Mouse (Mus musculus) megakaryocyte, adult 5-6 weeks (primary cell): ENCODE data around the gene Rps12. TPM values are rescaled to one million over a fixed set of nuclear protein-coding genes. Genes with fewer than 3 reads are reported as not detected.

Experiments used
- ATAC-seq: 2 replicates; pipeline ENCODE4 v1.8.0; 2016; ENCODE audit warnings: mild to moderate bottlenecking, inconsistent platforms; ENCODE audit not compliant: poor library complexity, severe bottlenecking
- total RNA-seq, 2 experiments: library from RNA; stranded (forward) in 1 of 2; stranded (reverse) in 1 of 2; fragments of 153-499, 151-499 nt in 1 of 2; fragments of 221-1000, 200-1000 nt in 1 of 2; gene quantifications; 2 replicates each; pipeline versions ENCODE4 v1.2.3 to v1.2.4; 2015 to 2017

The Rps12 gene
- total RNA-seq (2015) (3,100 and 3,214 TPM in 2 replicates), total RNA-seq (2017) (812 and 986 TPM in 2 replicates)

GRCm38 (mm10) chr10:23787062-23787821 lies at the start of gene Rps12:
Rps12 (minus strand) TSS chr10:23787275.
- ATAC-seq = peak; percentile 97

GRCm38 (mm10) chr10:23836003-23836964 lies 49.2 kb upstream of the Rps12 start:
- ATAC-seq = no peak

DNA sequence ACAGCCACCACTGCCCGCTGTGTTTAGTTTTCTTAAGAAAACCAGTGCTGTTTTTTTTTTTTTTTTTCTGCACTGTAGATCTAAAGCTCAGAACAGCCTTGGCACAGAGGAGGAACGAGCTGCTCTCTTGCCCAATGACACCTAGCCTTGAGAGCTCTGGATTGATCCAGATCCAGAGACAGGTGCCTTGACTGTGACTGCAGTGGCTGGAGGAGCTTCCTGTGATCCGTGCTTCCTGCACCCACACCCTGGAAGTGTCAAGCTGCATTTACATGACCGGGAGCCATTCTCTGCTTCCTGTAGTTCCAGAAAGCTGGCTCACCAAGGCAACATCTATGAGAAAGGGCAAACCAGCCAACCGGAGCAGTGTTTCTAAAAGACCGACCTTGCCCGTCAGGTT lies 39.4 kb upstream of the Rps12 start:
- no peak for ATAC-seq

DNA sequence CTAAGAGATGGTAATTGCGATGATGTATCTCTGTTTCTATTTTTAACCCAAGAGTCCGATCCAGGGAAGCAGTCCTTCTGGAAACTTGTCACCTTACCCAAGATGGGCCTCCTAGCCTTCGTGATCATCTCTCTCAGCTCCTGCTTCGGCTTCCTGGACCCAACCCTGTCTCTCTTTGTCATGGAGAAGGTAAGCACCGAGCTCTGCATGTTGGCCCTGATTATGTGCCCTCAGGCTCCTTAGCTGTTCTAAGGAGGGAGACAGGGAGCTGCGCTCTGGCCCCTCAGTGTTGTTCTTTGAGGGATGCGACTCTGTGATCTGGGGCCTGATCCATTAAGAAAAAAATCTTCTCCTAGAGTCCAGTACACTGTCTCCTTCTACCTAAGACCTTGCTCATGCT lies 29.2 kb upstream of the Rps12 start:
- no peak for ATAC-seq

GRCm38 (mm10) chr10:23815168-23815567 lies 28.1 kb upstream of the Rps12 start:
- ATAC-seq = peak; percentile 79

DNA sequence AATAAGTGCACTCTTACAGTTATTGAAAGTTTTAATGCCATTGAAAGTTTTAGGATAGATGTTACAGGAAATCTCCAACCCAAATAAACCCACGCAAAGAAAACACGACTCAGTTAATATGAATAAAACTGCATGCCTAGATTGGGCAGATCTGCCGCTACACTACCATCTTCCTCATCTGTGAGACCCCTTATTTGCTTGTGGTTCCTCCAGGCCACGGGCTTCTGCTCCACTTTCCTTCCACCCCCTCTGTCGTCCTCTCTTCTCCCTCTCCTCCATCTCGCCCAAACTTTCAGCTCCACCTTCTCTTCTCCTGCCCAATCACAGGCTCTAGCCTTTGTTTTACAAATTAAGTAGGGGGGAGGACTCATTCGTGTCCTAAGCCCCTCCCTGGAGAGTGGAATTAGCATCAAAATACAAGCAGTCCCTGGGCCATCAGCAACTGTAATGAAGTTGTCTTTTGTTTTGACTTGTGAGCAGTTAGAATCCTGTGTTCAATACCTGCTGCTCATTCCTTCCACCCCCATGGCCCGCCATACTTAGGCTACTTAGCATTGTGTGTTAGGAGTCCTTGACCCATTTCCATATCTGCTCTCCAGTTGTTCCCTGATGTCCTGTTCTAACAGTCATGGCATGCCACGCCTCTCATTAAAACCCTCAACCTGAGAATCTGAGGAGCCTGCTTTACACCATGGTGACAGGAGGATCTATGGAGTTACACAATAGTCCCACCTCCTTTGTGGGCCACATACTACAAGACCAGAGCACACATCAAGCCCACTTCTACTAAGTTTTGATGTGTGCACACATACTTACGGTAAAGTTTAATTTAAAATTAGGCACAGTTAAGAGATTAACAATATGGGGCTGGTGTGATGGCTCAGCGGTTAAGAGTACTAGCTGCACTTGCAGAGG lies 26.0 kb upstream of the Rps12 start:
- no peak for ATAC-seq

GRCm38 (mm10) chr10:23812438-23812759 lies 25.3 kb upstream of the Rps12 start:
- peak; percentile 16; the same call in 1 of the 2 replicates for ATAC-seq

DNA sequence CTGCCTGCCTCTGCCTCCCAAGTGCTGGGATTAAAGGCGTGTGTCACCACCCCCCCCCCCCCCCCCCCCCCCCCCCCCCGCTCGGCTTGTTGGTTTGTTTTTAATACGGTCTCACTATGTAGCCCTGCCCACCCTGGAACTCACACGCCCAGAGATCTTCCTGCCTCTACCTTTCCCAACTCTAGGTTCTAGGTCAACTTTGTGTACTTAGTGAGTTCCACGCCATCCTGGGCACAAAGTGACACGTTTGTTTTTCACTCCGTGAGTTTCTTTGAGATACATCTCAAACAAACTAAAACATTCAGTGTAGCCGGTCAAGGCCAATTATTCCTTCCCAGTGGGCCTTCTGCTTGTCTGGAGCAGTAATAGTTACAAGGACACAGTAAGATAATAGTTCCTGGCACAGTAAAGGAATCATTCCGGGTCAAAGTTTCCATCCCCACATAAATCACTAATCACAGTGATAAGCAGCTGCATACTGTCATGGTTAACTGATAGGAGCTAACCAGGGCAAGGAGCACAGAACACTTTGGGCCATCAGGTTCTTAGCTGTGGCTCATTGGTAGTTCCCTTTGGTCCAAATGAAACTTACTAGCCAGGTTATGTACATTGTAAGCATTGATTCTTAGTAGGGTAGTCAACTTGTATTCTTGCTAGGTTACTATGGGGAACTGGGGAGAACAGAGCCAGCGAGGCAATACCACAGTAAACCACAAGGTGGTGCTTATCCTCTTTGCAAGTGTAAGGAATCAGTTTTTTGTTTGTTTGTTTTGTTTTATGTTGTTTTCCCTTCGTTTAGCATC lies 24.8 kb upstream of the Rps12 start:
- ATAC-seq = peak; percentile 84

DNA sequence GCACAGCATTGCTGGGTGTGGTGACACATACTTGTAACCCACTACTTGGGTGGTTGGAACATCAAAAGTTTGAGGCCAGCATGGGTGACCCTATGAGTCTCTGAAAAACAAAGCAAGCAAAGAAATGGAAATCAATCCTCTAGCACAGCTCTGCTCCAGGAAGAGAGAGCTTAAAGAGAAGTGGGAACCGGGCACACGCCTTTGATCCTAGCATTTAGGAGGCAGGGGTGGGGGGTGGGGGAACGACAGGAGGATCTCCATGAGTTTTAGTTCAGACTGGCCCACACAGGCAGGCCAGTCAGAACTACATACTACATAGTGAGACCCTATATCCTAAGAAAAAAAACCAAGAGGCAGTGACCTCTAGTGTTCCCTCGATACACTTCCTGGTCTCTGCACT lies 19.1 kb upstream of the Rps12 start:
- ATAC-seq = no peak

GRCm38 (mm10) chr10:23804665-23805064 lies 17.6 kb upstream of the Rps12 start:
- no peak for ATAC-seq

- ATAC-seq = no peak
These were observed 15.8 kb upstream of the Rps12 start for GRCm38 (mm10) chr10:23802911-23803310.

- ATAC-seq = no peak
These were observed 12.9 kb upstream of the Rps12 start for GRCm38 (mm10) chr10:23799933-23800332.

DNA sequence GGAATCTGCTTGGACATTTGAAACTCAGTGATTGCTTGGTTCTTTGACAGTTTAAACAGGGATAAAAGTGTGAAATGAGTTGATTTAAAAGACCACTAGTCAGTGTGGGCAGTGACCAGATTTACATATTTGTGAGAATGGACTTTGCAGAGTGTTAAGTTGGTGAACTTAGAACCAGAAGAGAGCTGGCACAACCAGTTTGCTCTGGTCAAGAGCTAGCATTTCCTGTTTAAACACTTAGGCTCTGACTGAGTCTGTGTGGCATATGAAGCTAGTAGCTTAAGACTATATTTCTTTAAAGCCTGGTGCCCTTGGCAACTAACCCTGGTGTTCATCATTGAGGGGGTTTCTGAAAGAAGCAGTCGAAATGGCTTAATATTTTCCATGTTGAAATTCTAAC lies 11.1 kb upstream of the Rps12 start:
- no peak for ATAC-seq

DNA sequence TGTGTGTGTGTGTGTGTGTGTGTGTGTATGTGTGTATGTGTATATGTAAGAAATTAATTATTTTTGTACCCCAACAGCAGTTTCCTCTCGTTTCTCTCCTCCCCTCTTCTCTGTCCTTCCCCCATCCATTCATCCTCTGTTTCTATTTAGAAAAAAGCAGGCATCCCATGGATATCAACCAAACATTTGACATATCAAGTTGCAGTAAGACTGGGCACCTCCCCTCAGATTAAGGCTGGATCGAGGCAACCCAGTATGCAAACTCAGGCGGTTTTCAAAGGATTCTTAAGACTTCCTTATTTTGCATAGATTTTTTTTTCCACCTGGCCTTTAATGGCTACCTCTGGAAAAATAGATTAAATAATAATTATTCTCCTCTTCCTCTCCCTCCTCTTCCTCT lies 10.5 kb upstream of the Rps12 start:
- ATAC-seq = no peak

GRCm38 (mm10) chr10:23796551-23797503 lies 9.8 kb upstream of the Rps12 start, which contains the start of gene Slc18b1:
Slc18b1 (plus strand) TSS chr10:23796986.
- peak; percentile 56; the same call in 1 of the 2 replicates for ATAC-seq

GRCm38 (mm10) chr10:23795871-23796520 lies 8.9 kb upstream of the Rps12 start:
- ATAC-seq = no peak

- no peak for ATAC-seq
These were observed 1.1 kb upstream of the Rps12 start for GRCm38 (mm10) chr10:23788056-23788600.

- peak; percentile 49 for ATAC-seq
These were observed 440 bp downstream of the Rps12 start for GRCm38 (mm10) chr10:23786631-23787038.
